Mouse (Mus musculus): ENCODE results near the gene Cilp2.

The Cilp2 gene

GRCm38 (mm10) chr8:69874654-69875053, 12.8 kb downstream of the Cilp2 start:
- no peak for DNase-seq (ENCODE audit: low spot score in 2 of 2)

GRCm38 (mm10) chr8:69874155-69874554, 13.3 kb downstream of the Cilp2 start:
- peak in 1 of 2 experiments; percentile 82 for DNase-seq (ENCODE audit: low spot score in 2 of 2)

GRCm38 (mm10) chr8:69870907-69871306, 16.6 kb downstream of the Cilp2 start:
- peak in 1 of 2 experiments; percentile 56 for DNase-seq (ENCODE audit: low spot score in 2 of 2)

GRCm38 (mm10) chr8:69870003-69870765, 17.3 kb downstream of the Cilp2 start:
- DNase-seq (ENCODE audit: low spot score in 2 of 2) = peak in 1 of 2 experiments; percentile 61

- peak in 1 of 2 experiments; percentile 61 for DNase-seq (ENCODE audit: low spot score in 2 of 2)
These were observed 19.7 kb downstream of the Cilp2 start for GRCm38 (mm10) chr8:69867696-69868326.

- DNase-seq (ENCODE audit: low spot score in 2 of 2) = no peak
These were observed 23.3 kb downstream of the Cilp2 start for GRCm38 (mm10) chr8:69864180-69864579.

- DNase-seq (ENCODE audit: low spot score in 2 of 2) = no peak
These were observed 24.0 kb downstream of the Cilp2 start for GRCm38 (mm10) chr8:69863387-69864020.

- DNase-seq (ENCODE audit: low spot score in 2 of 2) = no peak
These were observed 26.2 kb downstream of the Cilp2 start for GRCm38 (mm10) chr8:69861251-69861650.

GRCm38 (mm10) chr8:69860807-69861206, 26.7 kb downstream of the Cilp2 start:
- no peak for DNase-seq (ENCODE audit: low spot score in 2 of 2)

GRCm38 (mm10) chr8:69853869-69854268, 33.6 kb downstream of the Cilp2 start:
- no peak for DNase-seq (ENCODE audit: low spot score in 2 of 2)

- DNase-seq (ENCODE audit: low spot score in 2 of 2) = no peak
These were observed 36.5 kb downstream of the Cilp2 start for GRCm38 (mm10) chr8:69850926-69851506.

- DNase-seq (ENCODE audit: low spot score in 2 of 2) = no peak
These were observed 37.6 kb downstream of the Cilp2 start for GRCm38 (mm10) chr8:69849899-69850298.

- DNase-seq (ENCODE audit: low spot score in 2 of 2) = no peak
These were observed 38.5 kb downstream of the Cilp2 start for GRCm38 (mm10) chr8:69848951-69849350.

- no peak for DNase-seq (ENCODE audit: low spot score in 2 of 2)
These were observed 40.1 kb downstream of the Cilp2 start for GRCm38 (mm10) chr8:69847167-69848065.

- DNase-seq (ENCODE audit: low spot score in 2 of 2) = no peak
These were observed 50.3 kb downstream of the Cilp2 start for GRCm38 (mm10) chr8:69837057-69837682.

GRCm38 (mm10) chr8:69832298-69832853, 55.1 kb downstream of the Cilp2 start, which contains the start of gene Pbx4:
TSS of gene Pbx4 (plus strand) at chr8:69832491.
- peak; percentile 83 to 90 for DNase-seq (ENCODE audit: low spot score in 2 of 2)

Data from spleen, postnatal 4 days (tissue).